Mouse (Mus musculus): Measurements from ENCODE around the gene Als2cl. TPM values are rescaled to one million over a fixed set of nuclear protein-coding genes. Genes with fewer than 3 reads are reported as not detected.

The Als2cl gene
- total RNA-seq, 2 experiments from 2014 or later, result 3.7 to 7.5 TPM

- DNase-seq, result no peak
- no peak overlapping the region for H3K27ac ChIP-seq
- no peak overlapping the region for H3K4me3 ChIP-seq
- TF ChIP-seq CTCF (IDR thresholded peaks at IDR 0.05), result no peak
- intact Hi-C loops (cut with DNase I), result no loop called here
Measured at GRCm38 (mm10) chr9:110907838-110908630, 28.4 kb downstream of the Als2cl start.

DNA sequence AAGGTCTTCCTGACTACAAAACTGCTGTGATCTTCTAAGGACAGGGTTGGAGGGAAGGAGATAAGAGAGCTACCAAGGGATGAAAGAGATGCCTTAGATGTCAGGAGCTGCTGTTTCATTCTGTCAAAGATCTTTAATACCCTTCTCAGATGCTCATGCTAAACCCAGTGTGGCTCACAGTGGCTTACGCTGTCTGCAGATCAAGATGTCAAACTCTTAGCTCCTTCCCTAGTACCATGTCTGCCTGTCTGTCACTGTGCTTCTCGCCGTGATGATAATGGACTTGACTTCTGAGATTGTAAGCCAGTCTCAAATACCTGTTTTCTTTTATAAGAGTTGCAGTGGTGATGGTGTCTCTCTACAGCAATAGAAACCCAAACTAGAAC is 29.0 kb downstream of the Als2cl start:
- no peak for TF ChIP-seq CTCF (IDR thresholded peaks at IDR 0.05)
- H3K4me3 ChIP-seq, result no peak overlapping the region
- no peak for DNase-seq
- no peak overlapping the region for H3K27ac ChIP-seq
- intact Hi-C loops (cut with DNase I), result no loop called here

DNA sequence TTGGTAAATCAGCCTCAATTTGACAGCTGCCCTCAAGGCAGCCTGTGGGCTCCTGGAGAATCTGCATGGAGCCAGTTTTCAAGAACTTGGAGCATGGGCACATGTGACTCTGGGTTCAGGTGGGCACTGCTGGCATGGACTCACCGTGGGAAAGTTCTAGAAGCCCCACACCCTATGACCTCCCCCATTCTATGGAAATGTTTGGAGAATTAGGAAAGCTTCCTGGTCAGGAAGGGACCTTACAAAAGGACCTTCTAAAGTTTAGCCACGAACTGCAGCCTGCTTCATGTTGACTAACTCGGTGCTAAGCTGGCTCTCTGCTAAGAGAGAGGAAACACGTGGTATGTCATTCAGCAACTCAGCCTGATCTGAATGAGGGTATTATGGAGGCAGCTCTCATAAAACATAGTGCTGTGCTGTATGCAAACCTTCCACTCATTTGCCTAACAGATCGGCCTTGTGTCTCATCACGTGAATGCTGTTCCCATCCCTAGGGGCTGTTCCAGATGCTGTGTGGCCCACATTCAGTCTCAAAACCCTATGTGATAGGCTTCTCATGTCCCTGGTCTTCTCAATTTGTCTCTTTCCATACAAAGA is 29.8 kb downstream of the Als2cl start:
- no peak for DNase-seq
- H3K27ac ChIP-seq, result no peak overlapping the region
- TF ChIP-seq CTCF (IDR thresholded peaks at IDR 0.05), result no peak
- intact Hi-C loops (cut with DNase I), result no loop called here
- H3K4me3 ChIP-seq, result no peak overlapping the region

GRCm38 (mm10) chr9:110914631-110915236 is 35.1 kb downstream of the Als2cl start:
- Histone ChIP-seq H3K4me3 (no peak overlapping the region), H3K27ac (no peak overlapping the region)
- no peak for DNase-seq
- TF ChIP-seq CTCF (IDR thresholded peaks at IDR 0.05), result no peak
- intact Hi-C loops (cut with DNase I), result no loop called here

DNA sequence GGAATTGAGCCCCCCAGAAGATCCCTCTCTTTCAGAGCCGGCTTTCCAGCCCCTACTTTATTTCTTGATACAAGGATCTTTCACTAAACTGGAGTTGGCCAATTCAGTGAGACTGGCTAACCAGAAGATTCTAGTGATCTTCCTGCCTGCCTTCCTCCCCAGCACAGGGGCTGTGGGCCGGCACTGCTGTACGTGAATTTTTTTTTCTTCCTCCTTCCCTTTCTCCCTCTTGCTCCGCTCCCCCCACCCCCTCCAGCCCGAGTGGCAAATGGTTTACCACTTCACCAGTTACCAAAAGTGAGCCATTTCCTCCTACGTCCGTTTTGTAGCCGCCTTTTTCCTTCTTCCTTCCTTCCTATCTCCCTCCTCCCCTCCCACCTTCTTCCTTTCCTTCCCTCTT is 35.8 kb downstream of the Als2cl start:
- intact Hi-C loops (cut with DNase I), result no loop called here
- TF ChIP-seq CTCF (IDR thresholded peaks at IDR 0.05), result no peak
- H3K4me3 ChIP-seq, result no peak overlapping the region
- no peak for DNase-seq
- no peak overlapping the region for H3K27ac ChIP-seq

GRCm38 (mm10) chr9:110916786-110917185 is 37.1 kb downstream of the Als2cl start, which contains the start of gene Fam240a:
Fam240a (minus strand) TSS chr9:110916861.
- Histone ChIP-seq H3K4me3 (no peak within 1 kb of the TSS), H3K27ac (no peak within 1 kb of the TSS)
- TF ChIP-seq CTCF (IDR thresholded peaks at IDR 0.05), result no peak
- no peak for DNase-seq
- intact Hi-C loops (cut with DNase I), result no loop called here

GRCm38 (mm10) chr9:110920665-110921419 is 41.2 kb downstream of the Als2cl start:
- no peak for TF ChIP-seq CTCF (IDR thresholded peaks at IDR 0.05)
- intact Hi-C loops (cut with DNase I), result no loop called here
- DNase-seq, result no peak
- peak overlapping the region; percentile 51 for H3K4me3 ChIP-seq
- peak overlapping the region; percentile 69 for H3K27ac ChIP-seq

- Histone ChIP-seq H3K4me3 (no peak overlapping the region), H3K27ac (no peak overlapping the region; the same call in 1 of the 2 replicates)
- intact Hi-C loops (cut with DNase I), result loop anchor here (2.0 kb wide), 3 partner anchors 32 to 150 kb away; no protein-coding TSS in a partner anchor
- peak; percentile 81 for DNase-seq
- peak; percentile 98 for TF ChIP-seq CTCF (IDR thresholded peaks at IDR 0.05)
Measured at GRCm38 (mm10) chr9:110922759-110923158, 43.1 kb downstream of the Als2cl start.

DNA sequence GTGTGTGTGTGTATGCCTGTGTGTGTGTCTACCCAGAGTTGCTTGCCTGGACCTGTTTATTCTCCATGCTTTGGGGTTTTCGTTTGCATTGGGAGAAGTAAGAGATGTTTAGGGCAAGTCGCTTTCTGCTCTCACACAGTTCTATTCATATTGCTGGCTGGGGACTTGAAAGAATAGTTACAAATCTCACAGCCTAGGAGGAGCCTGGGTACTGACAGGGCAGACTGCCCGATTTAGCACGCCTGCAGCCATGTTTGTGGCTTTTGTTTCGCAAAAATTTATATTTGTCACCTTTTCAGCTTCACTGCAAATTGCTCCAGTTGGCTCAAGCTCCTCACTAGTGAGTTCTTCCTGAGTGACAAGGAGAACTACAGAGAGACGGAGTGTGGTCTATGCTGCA is 51.9 kb downstream of the Als2cl start:
- Histone ChIP-seq H3K27ac (no peak overlapping the region), H3K4me3 (no peak overlapping the region)
- no peak for TF ChIP-seq CTCF (IDR thresholded peaks at IDR 0.05)
- intact Hi-C loops (cut with DNase I), result no loop called here
- no peak for DNase-seq

DNA sequence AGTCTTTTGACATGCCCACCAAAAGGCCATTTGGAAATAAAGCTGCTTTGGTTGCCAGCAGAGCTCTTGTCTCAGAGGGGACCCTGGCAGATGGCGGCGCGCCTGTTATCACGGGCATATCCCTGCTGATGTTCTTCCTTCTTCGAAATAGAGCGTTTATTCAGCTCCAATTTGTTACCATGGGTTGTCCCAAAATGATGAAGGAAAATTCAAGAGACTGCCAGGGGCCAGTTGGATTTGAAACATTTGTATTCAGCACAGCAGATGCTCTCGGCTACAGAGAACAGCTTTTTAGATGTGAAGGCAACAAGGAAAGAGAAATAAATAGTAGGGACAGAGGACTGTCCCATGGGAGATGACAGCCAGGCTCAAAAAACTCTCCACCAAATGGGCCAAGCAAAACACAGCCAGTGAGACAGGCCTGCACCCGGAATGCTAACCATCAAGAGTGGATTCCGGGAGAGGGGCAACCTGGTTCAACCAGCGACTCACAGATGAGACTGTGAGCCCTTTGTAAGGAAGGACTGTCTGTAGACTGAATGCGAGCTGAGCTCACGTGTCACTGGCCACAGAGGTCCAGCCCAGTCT is 54.3 kb downstream of the Als2cl start:
- intact Hi-C loops (cut with DNase I), result no loop called here
- no peak for TF ChIP-seq CTCF (IDR thresholded peaks at IDR 0.05)
- H3K4me3 ChIP-seq, result no peak overlapping the region
- peak overlapping the region; percentile 69 for H3K27ac ChIP-seq
- no peak for DNase-seq

- TF ChIP-seq CTCF (IDR thresholded peaks at IDR 0.05), result no peak
- Histone ChIP-seq H3K4me3 (no peak overlapping the region), H3K27ac (peak overlapping the region; percentile 69)
- DNase-seq, result no peak
- intact Hi-C loops (cut with DNase I), result no loop called here
Measured at GRCm38 (mm10) chr9:110935941-110936340, 56.3 kb downstream of the Als2cl start.

All from gastrocnemius, adult 2 months (tissue).